Mouse (Mus musculus) erythroblast, embryonic 14.5 days (primary cell): ENCODE results near the gene Polg.

Experiments used
- GATA1 ChIP-seq: IDR thresholded peaks from 2 replicates; pipeline ENCODE4 v1.6.1; 2012; ENCODE audit warnings: low read length, inconsistent platforms, mixed read lengths
- TAL1 ChIP-seq: IDR thresholded peaks from 3 replicates; pipeline ENCODE4 v1.6.1; 2012; ENCODE audit warnings: low read length, inconsistent platforms, mixed read lengths

GRCm38 (mm10) chr7:79464776-79465420, 1.3 kb downstream of the Polg start:
- TF ChIP-seq TAL1: no peak
- no peak for TF ChIP-seq GATA1
